Mouse (Mus musculus): Measurements from ENCODE around the gene Vangl1.

DNA sequence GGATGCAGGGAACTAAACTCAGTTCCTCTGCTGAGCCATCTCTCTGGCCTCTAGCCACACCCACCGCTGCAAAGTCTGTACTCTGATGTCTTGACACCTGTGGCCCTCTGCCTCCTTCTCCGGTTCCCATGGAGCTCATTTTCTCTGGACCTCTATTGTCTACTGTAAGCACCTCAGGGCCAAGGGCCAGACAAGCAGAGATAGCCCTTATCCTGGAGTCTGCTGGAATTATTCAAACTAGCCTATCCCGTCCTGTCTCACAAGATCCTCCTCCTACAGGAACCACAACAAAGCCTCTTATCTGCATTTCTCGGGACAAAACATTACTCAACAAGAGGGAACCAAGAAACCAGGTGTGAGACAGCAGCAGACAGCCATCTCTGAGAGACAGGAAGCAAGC, 9.8 kb upstream of the Vangl1 start:
- TF ChIP-seq POLR2A (IDR thresholded peaks at IDR 0.05; ENCODE audit: borderline replicate concordance, control insufficient read depth, low read depth, low read length) (no peak), CTCF (IDR thresholded peaks at IDR 0.05; ENCODE audit: control insufficient read depth, insufficient read depth, low read length) (no peak)

Data from bone marrow, adult 2 months (tissue).